Mouse (Mus musculus) testis, adult 2 months (tissue): ENCODE measurements around the gene Teddm1a.

ENCODE experiments used
- CTCF ChIP-seq: fragments of 200-500 bp; IDR thresholded peaks from 2 replicates; pipeline ENCODE4 v1.5.1; 2012; ENCODE audit warnings: low read depth, mild to moderate bottlenecking, inconsistent platforms, low read length, moderate library complexity; ENCODE audit not compliant: control insufficient read depth, insufficient read depth, insufficient replicate concordance
- POLR2A ChIP-seq: fragments of 200-500 bp; IDR thresholded peaks from 2 replicates; pipeline ENCODE4 v1.6.1; 2012; ENCODE audit warnings: low read depth, mild to moderate bottlenecking, inconsistent platforms, low read length, moderate library complexity; ENCODE audit not compliant: control insufficient read depth

GRCm38 (mm10) chr1:153874045-153874444 lies 17.5 kb upstream of the Teddm1a start, which contains the start of gene Teddm1b:
- no peak for TF ChIP-seq POLR2A
- no peak for TF ChIP-seq CTCF
